Mouse (Mus musculus) limb, embryonic 15.5 days (tissue): ENCODE data around the gene Sftpa1. TPM values are rescaled to one million over a fixed set of nuclear protein-coding genes. Genes with fewer than 3 reads are reported as not detected.

ENCODE experiments used
- ATAC-seq: fragments of 200-750 bp; cut with Nextera tagmentation; 2 replicates; pipeline ENCODE4 v1.8.0; 2017; ENCODE audit warnings: low read depth, moderate TSS enrichment; ENCODE audit not compliant: insufficient number of reproducible peaks, low FRiP score, low TSS enrichment
- H3K27ac ChIP-seq: fragments of 300-500 bp; sonication (generic); 2 replicates; pipeline ENCODE4 v1.5.1; 2015; ENCODE audit warnings: moderate library complexity, mild to moderate bottlenecking, inconsistent platforms
- H3K27me3 ChIP-seq: fragments of 300-500 bp; sonication (generic); 2 replicates; pipeline ENCODE4 v1.6.1; 2015; ENCODE audit warnings: inconsistent platforms
- H3K36me3 ChIP-seq: fragments of 300-500 bp; sonication (generic); 2 replicates; pipeline ENCODE4 v1.6.1; 2015; ENCODE audit warnings: inconsistent platforms
- H3K4me1 ChIP-seq: fragments of 300-500 bp; sonication (generic); 2 replicates; pipeline ENCODE4 v1.6.1; 2015; ENCODE audit warnings: inconsistent platforms
- H3K4me2 ChIP-seq: fragments of 300-500 bp; sonication (generic); 2 replicates; pipeline ENCODE4 v1.6.1; 2015; ENCODE audit warnings: mild to moderate bottlenecking, inconsistent platforms
- H3K4me3 ChIP-seq: fragments of 300-500 bp; sonication (generic); 2 replicates; pipeline ENCODE4 v1.5.1; 2015; ENCODE audit warnings: mild to moderate bottlenecking, inconsistent platforms
- H3K9ac ChIP-seq: fragments of 300-500 bp; sonication (generic); 2 replicates; pipeline ENCODE4 v1.6.1; 2015; ENCODE audit warnings: inconsistent platforms
- H3K9me3 ChIP-seq: fragments of 300-500 bp; sonication (generic); 2 replicates; pipeline ENCODE4 v1.6.1; 2016; ENCODE audit warnings: inconsistent platforms
- WGBS: fragments of 180-500 bp; shearing (Covaris S2); methylation state at CpG from one replicate; pipeline ENCODE4 v1.1.7; 2015; 5-methylcytosine and 5-hydroxymethylcytosine counted together
- polyA plus RNA-seq: library from polyadenylated mRNA; unstranded; fragments of >200 nt; fragmentation: Nextera tagmentation; extraction: Ambion mirVana; gene quantifications from 2 replicates; pipeline ENCODE4 v1.2.1, GENCODE M21; 2015

The Sftpa1 gene
- not detected in 2 replicates for polyA plus RNA-seq

DNA sequence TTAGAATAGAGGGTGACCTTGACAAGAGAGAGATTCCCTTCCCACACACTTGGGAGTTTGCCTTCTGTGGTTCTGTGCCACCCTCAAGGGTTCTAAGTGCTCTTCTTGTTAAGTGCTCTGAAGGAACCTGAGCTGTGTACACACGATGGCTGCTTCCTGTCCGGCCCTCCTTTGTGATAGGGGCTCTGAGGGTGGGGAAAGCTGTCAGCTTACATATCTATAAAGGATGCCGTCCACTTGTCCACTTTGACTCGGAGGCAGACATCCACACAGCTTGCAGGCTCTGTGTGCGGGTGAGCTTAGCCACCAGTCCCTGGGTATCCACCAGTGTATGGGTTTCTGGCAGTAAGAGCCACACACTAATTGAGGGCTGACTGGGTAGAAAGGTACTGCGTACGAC is at the start of gene Sftpa1:
Sftpa1 (plus strand) TSS at position 243 of the 400 bp plus-strand sequence.
- Histone ChIP-seq H3K36me3 (no peaks in the 10 kb centered on the region), H3K27ac (no peak within 1 kb of the TSS), H3K9ac (no peak within 1 kb of the TSS), H3K27me3 (no peaks in the 10 kb centered on the region), H3K4me3 (no peak within 1 kb of the TSS), H3K4me2 (no peak within 1 kb of the TSS), H3K4me1 (no peaks in the 10 kb centered on the region), H3K9me3 (no peaks in the 10 kb centered on the region)
- 83% methylated on average over 7 of the region's 7 CpGs for WGBS
- ATAC-seq: no peak

DNA sequence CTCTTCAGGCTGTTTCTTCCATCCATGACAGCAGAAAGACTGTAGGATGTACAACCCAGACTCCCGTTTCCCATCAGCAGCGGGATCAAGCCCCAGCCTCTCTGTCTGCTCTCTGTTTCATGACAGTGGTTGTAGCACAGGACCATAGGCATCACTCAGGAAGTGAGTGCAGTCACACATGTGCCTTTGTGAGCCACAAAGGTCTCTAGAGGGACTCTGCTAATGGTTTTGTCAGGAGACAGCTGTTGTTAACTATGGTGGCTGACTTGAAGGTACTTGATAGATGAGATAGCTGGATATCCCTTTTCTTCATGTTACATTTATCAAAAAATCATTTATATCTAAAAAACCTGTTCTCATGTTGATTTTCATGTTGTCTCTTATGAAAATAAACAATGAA is 49.2 kb upstream of the Sftpa1 start:
- Histone ChIP-seq H3K4me1 (no peaks in the 10 kb centered on the region), H3K9me3 (no peaks in the 10 kb centered on the region), H3K27ac (no peak overlapping the region), H3K9ac (no peak overlapping the region), H3K36me3 (no peaks in the 10 kb centered on the region), H3K4me3 (no peak overlapping the region), H3K27me3 (no peaks in the 10 kb centered on the region), H3K4me2 (no peak overlapping the region)
- ATAC-seq: no peak
- 84% methylated on average over 2 of the region's 2 CpGs for WGBS

GRCm38 (mm10) chr14:41087509-41087908 is 44.1 kb upstream of the Sftpa1 start:
- 0 out of 2 replicates have a peak, but pooled peaks have one; percentile 48 for ATAC-seq
- Histone ChIP-seq H3K27me3 (no peaks in the 10 kb centered on the region), H3K9ac (no peak overlapping the region), H3K4me3 (no peak overlapping the region), H3K36me3 (no peaks in the 10 kb centered on the region), H3K4me2 (no peak overlapping the region), H3K9me3 (no peaks in the 10 kb centered on the region), H3K27ac (no peak overlapping the region), H3K4me1 (no peaks in the 10 kb centered on the region)
- 83% methylated on average over 1 of the region's 1 CpGs for WGBS

DNA sequence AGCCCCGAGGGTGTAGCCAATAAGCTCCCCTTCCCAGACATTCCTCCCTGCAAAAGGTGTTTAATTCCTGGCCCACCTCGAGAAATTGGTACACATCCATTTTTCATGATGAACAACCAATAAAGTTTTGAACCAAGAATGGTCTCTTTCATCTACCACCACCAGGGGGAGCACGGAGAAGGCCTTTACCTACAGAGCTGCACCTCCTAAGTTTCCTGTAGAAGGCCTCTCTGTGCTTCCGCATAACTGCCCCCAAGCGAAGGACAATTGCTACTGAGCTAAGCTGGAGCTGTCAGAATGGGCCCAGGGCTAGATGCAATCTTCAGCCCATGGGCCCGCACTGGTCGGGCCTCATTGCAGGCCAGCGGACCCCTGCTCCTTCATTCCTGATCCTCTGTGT is 40.8 kb upstream of the Sftpa1 start:
- Histone ChIP-seq H3K9me3 (no peaks in the 10 kb centered on the region), H3K4me3 (no peak overlapping the region), H3K27me3 (no peaks in the 10 kb centered on the region), H3K9ac (no peak overlapping the region), H3K4me2 (no peak overlapping the region), H3K4me1 (no peaks in the 10 kb centered on the region), H3K36me3 (no peaks in the 10 kb centered on the region), H3K27ac (no peak overlapping the region)
- no peak for ATAC-seq
- 41% methylated on average over 8 of the region's 8 CpGs for WGBS

GRCm38 (mm10) chr14:41094114-41094513 is 37.5 kb upstream of the Sftpa1 start:
- H3K27me3 ChIP-seq: no peaks in the 10 kb centered on the region
- H3K9me3 ChIP-seq: no peaks in the 10 kb centered on the region
- no peak for ATAC-seq
- no peak overlapping the region for H3K27ac ChIP-seq
- H3K4me2 ChIP-seq: no peak overlapping the region
- no peaks in the 10 kb centered on the region for H3K4me1 ChIP-seq
- H3K9ac ChIP-seq: no peak overlapping the region
- 61% methylated on average over 1 of the region's 1 CpGs for WGBS
- no peak overlapping the region for H3K4me3 ChIP-seq
- no peaks in the 10 kb centered on the region for H3K36me3 ChIP-seq

- no peak overlapping the region for H3K27ac ChIP-seq
- H3K27me3 ChIP-seq: no peaks in the 10 kb centered on the region
- no peaks in the 10 kb centered on the region for H3K9me3 ChIP-seq
- no peak overlapping the region for H3K9ac ChIP-seq
- no peak overlapping the region for H3K4me3 ChIP-seq
- no peak overlapping the region for H3K4me2 ChIP-seq
- no peak for ATAC-seq
- WGBS: 86% methylated on average over 3 of the region's 3 CpGs
- no peaks in the 10 kb centered on the region for H3K4me1 ChIP-seq
- H3K36me3 ChIP-seq: no peaks in the 10 kb centered on the region
Observed at GRCm38 (mm10) chr14:41096296-41096860, 35.2 kb upstream of the Sftpa1 start.

DNA sequence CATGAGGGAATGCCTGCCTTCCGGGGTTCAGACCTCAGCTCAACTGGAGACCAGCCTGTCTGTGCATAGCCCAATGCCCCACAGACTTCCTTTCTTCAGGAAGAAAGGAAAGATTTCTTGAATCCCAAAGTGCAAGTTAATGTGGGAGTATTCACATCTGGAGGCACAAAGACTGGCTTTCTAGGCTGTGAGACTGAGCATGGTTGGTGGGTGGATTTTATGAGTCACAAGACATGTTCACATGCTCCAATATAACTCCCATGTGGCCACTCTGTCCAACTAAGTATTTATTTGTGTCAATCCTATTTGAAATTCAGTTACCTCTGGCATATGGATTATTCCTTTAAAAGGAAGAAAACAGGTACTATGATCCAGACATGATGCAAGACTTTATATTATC is 32.9 kb upstream of the Sftpa1 start:
- Histone ChIP-seq H3K4me2 (no peak overlapping the region), H3K36me3 (no peaks in the 10 kb centered on the region), H3K27ac (no peak overlapping the region), H3K9ac (no peak overlapping the region), H3K27me3 (no peaks in the 10 kb centered on the region), H3K9me3 (no peaks in the 10 kb centered on the region), H3K4me1 (no peaks in the 10 kb centered on the region), H3K4me3 (no peak overlapping the region)
- no peak for ATAC-seq
- WGBS: 68% methylated on average over 1 of the region's 1 CpGs

DNA sequence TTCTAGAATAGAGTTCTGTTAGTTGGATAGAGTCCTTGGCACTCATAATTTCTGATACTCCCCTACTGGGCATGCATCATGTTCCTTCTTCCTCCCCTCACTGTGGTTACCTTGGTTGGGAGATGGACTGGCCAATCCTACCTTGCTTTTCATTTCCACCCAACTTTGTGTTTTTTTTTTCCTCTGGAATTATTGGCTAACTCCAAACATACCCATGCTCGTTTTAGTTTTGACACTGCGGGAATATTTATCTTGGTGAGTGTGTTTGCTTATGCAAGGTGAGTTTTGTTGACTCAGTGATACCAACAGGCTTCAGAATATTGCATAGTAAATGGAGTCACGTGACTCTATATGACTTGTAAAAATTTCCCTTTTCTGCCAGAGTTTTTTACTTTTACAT is 30.9 kb upstream of the Sftpa1 start:
- H3K4me1 ChIP-seq: no peaks in the 10 kb centered on the region
- H3K4me3 ChIP-seq: no peak overlapping the region
- no peak for ATAC-seq
- H3K27ac ChIP-seq: no peak overlapping the region
- H3K4me2 ChIP-seq: no peak overlapping the region
- H3K9ac ChIP-seq: no peak overlapping the region
- H3K36me3 ChIP-seq: no peaks in the 10 kb centered on the region
- WGBS: 68% methylated on average over 3 of the region's 3 CpGs
- no peaks in the 10 kb centered on the region for H3K27me3 ChIP-seq
- no peaks in the 10 kb centered on the region for H3K9me3 ChIP-seq

- Histone ChIP-seq H3K9ac (no peak overlapping the region), H3K9me3 (no peaks in the 10 kb centered on the region), H3K27me3 (no peaks in the 10 kb centered on the region), H3K36me3 (no peaks in the 10 kb centered on the region), H3K4me1 (no peaks in the 10 kb centered on the region), H3K4me2 (no peak overlapping the region), H3K4me3 (no peak overlapping the region), H3K27ac (no peak overlapping the region)
- ATAC-seq: no peak
- 78% methylated on average over 5 of the region's 5 CpGs for WGBS
Observed at GRCm38 (mm10) chr14:41101242-41101641, 30.3 kb upstream of the Sftpa1 start.

GRCm38 (mm10) chr14:41102269-41102668 is 29.3 kb upstream of the Sftpa1 start:
- Histone ChIP-seq H3K36me3 (no peaks in the 10 kb centered on the region), H3K4me3 (no peak overlapping the region), H3K9me3 (no peaks in the 10 kb centered on the region), H3K4me1 (no peaks in the 10 kb centered on the region), H3K9ac (no peak overlapping the region), H3K4me2 (no peak overlapping the region), H3K27me3 (no peaks in the 10 kb centered on the region), H3K27ac (no peak overlapping the region)
- ATAC-seq: no peak
- WGBS: 76% methylated on average over 2 of the region's 2 CpGs

DNA sequence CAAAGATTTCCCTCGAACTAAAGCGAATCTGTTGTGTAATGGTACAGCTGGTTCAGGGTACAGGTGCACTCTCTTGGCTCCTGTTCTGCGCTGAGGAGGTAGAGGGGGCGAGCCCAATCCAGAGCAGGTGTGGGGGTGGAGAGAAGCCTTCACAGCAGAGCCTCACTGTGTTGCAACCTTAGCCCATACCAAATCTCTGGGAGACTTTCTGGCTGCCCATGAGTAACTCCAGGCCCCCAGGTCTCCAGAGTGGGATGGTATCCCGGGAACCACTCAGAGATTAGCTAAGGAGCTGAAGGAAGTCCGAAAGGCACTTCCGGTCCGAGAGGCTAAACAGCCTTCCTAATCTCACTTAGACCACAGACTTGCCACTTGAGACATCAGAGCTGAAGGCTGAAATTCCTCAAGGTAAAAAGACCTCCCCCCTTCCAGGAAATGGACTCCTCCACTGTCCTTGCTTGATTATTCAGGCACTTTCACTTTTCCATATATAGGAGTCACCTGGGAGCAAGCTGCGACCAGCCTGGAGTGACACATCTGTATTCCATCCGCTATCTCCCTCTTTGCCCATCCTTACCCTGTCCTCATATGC is 26.6 kb upstream of the Sftpa1 start, which contains the start of gene Mat1a:
Mat1a (plus strand) TSS at position 183 of the 592 bp plus-strand sequence.
- no peak within 1 kb of the TSS for H3K4me2 ChIP-seq
- no peak for ATAC-seq
- H3K36me3 ChIP-seq: no peaks in the 10 kb centered on the region
- H3K27me3 ChIP-seq: no peaks in the 10 kb centered on the region
- H3K9me3 ChIP-seq: no peaks in the 10 kb centered on the region
- WGBS: 64% methylated on average over 10 of the region's 10 CpGs
- no peaks in the 10 kb centered on the region for H3K4me1 ChIP-seq
- no peak within 1 kb of the TSS for H3K4me3 ChIP-seq
- H3K27ac ChIP-seq: no peak within 1 kb of the TSS
- no peak within 1 kb of the TSS for H3K9ac ChIP-seq

- no peak for ATAC-seq
- Histone ChIP-seq H3K9me3 (no peaks in the 10 kb centered on the region), H3K4me3 (no peak overlapping the region), H3K27me3 (no peaks in the 10 kb centered on the region), H3K4me2 (no peak overlapping the region), H3K27ac (no peak overlapping the region), H3K9ac (no peak overlapping the region), H3K4me1 (no peaks in the 10 kb centered on the region), H3K36me3 (no peaks in the 10 kb centered on the region)
- WGBS: 87% methylated on average over 7 of the region's 7 CpGs
Observed at GRCm38 (mm10) chr14:41111031-41111668, 20.4 kb upstream of the Sftpa1 start.
